Mouse (Mus musculus) liver, embryonic 16.5 days (tissue): ENCODE results near the gene Ttll11. TPM values are rescaled to one million over a fixed set of nuclear protein-coding genes. Genes with fewer than 3 reads are reported as not detected.

Source experiments
- ATAC-seq: fragments of 200-750 bp; cut with Nextera tagmentation; 2 replicates; pipeline ENCODE4 v1.8.0; 2017; ENCODE audit warnings: low read depth, mild to moderate bottlenecking, moderate number of reproducible peaks, moderate library complexity
- H3K27ac ChIP-seq: fragments of 300-500 bp; sonication (generic); 2 replicates; pipeline ENCODE4 v1.5.1; 2014; ENCODE audit warnings: mild to moderate bottlenecking, low read length
- H3K27me3 ChIP-seq: fragments of 300-500 bp; sonication (generic); 2 replicates; pipeline ENCODE4 v1.6.1; 2014; ENCODE audit warnings: low read depth, low read length, mixed read lengths; ENCODE audit not compliant: control insufficient read depth, insufficient read depth
- H3K36me3 ChIP-seq: fragments of 300-500 bp; sonication (generic); 2 replicates; pipeline ENCODE4 v1.6.1; 2014; ENCODE audit warnings: mild to moderate bottlenecking; ENCODE audit not compliant: control insufficient read depth, insufficient read depth
- H3K4me1 ChIP-seq: fragments of 300-500 bp; sonication (generic); 2 replicates; pipeline ENCODE4 v1.6.1; 2014; ENCODE audit warnings: low read depth, low read length, mixed read lengths; ENCODE audit not compliant: control insufficient read depth
- H3K4me2 ChIP-seq: fragments of 300-500 bp; sonication (generic); 2 replicates; pipeline ENCODE4 v1.6.1; 2014; ENCODE audit warnings: low read depth, low read length, mixed read lengths
- H3K4me3 ChIP-seq: fragments of 300-500 bp; sonication (generic); 2 replicates; pipeline ENCODE4 v1.5.1; 2014; ENCODE audit warnings: low read depth, mild to moderate bottlenecking, low read length
- H3K9ac ChIP-seq: fragments of 300-500 bp; sonication (generic); 2 replicates; pipeline ENCODE4 v1.6.1; 2014; ENCODE audit warnings: low read depth, low read length
- H3K9me3 ChIP-seq: fragments of 300-500 bp; sonication (generic); replicated peaks from 2 replicates; pipeline ENCODE4 v1.6.1; 2016; ENCODE audit warnings: low read length; ENCODE audit not compliant: control insufficient read depth
- WGBS: fragments of 180-500 bp; shearing (Covaris S2); extraction: QIAGEN DNeasy Blood & Tissue Kit; methylation state at CpG from one replicate; pipeline ENCODE4 v1.1.7; 2014; ENCODE audit not compliant: insufficient replicate concordance; 5-methylcytosine and 5-hydroxymethylcytosine counted together
- polyA plus RNA-seq: library from polyadenylated mRNA; unstranded; fragments of >200 nt; fragmentation: Nextera tagmentation; extraction: Ambion mirVana; gene quantifications from 2 replicates; pipeline ENCODE4 v1.2.1, GENCODE M21; 2015

Gene Ttll11
- polyA plus RNA-seq, 1 experiment from 2014 or later: 0.79 TPM

DNA sequence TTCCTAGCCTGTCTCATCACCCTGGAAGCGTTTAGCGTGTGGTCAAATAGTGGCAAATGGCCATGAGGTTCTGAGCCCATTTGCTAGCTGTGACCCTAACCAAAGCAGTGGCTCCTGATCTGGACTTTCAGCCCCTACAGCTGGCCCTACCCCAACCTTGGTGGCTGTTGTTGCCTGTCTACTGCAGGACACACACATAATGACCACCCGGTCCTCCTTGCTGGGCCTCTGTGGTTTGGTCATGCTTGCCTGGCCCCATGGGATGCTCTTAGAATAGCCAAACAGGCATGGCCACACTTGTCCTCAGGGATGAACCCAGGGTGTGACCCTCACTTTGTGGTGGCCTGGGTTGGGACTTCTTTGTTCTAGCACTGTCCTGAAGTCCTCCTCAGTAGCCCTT is 80.0 kb downstream of the Ttll11 start:
- no peak overlapping the region for H3K27ac ChIP-seq
- no peaks in the 10 kb centered on the region for H3K27me3 ChIP-seq
- H3K9me3 ChIP-seq: no peaks in the 10 kb centered on the region
- H3K9ac ChIP-seq: no peak overlapping the region
- WGBS: 75% methylated on average over 3 of the region's 3 CpGs
- no peak for ATAC-seq
- no peak overlapping the region for H3K4me3 ChIP-seq
- no peak overlapping the region for H3K4me2 ChIP-seq
- H3K4me1 ChIP-seq: no peaks in the 10 kb centered on the region
- H3K36me3 ChIP-seq: no peaks in the 10 kb centered on the region

DNA sequence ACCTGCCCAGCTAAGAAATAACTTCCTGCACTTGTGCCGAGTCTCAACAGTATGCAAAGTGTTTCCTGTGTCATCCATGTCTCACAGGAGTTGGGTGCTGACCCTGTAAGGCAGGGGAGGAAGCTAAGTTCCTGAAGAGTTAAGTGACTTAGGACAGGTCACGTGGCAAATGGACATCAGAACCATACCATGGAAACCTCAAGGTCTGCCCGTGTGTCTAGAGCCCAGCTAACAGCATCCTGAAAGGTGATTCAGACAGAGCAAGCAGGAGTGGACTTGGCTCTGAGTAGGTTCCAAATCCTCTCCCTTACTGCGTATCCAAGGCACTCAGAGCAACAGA is 80.6 kb downstream of the Ttll11 start:
- no peak overlapping the region for H3K4me2 ChIP-seq
- no peaks in the 10 kb centered on the region for H3K27me3 ChIP-seq
- no peaks in the 10 kb centered on the region for H3K4me1 ChIP-seq
- ATAC-seq: no peak
- no peak overlapping the region for H3K9ac ChIP-seq
- WGBS: 45% methylated on average over 4 of the region's 4 CpGs
- H3K36me3 ChIP-seq: no peaks in the 10 kb centered on the region
- H3K27ac ChIP-seq: no peak overlapping the region
- no peak overlapping the region for H3K4me3 ChIP-seq
- H3K9me3 ChIP-seq: no peaks in the 10 kb centered on the region

DNA sequence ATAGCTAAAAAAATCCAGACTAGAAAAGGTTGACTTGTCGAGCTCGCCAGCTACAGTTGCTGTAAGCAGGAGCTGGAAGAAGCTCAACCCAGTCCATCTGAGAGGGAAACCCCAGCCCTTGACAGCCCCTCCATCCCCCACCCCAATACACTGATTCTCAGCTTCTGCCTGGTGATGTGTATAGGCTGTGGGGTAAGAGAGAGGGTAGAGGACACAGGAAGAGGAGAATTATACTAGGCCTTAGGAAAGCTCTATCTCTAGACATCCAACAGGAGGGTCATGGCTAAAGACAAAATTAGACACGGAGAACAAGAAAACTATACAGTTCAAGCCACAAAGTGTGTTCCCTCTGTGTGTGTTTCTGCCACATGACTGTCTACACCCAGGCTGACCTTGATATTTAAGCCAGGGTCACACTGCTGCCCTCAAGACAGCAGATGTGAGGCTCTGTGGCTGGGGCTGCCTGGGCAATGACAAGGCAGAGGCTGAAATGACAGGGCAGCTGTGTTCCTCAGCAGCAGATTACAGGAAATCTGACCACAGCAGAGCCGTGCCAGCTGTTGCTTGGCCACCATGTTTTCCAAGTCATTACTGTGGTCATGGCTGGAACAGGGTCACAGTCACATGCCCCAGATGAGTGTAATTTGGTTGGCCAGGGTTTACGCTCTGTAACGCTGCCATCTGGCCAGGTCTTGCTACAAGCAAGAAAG is 81.1 kb downstream of the Ttll11 start:
- no peak overlapping the region for H3K27ac ChIP-seq
- no peaks in the 10 kb centered on the region for H3K36me3 ChIP-seq
- H3K27me3 ChIP-seq: no peaks in the 10 kb centered on the region
- 46% methylated on average over 6 of the region's 6 CpGs for WGBS
- no peak overlapping the region for H3K4me2 ChIP-seq
- no peak overlapping the region for H3K9ac ChIP-seq
- H3K9me3 ChIP-seq: no peaks in the 10 kb centered on the region
- H3K4me3 ChIP-seq: no peak overlapping the region
- ATAC-seq: peak; percentile 11; the same call in 1 of the 2 replicates
- H3K4me1 ChIP-seq: no peaks in the 10 kb centered on the region

DNA sequence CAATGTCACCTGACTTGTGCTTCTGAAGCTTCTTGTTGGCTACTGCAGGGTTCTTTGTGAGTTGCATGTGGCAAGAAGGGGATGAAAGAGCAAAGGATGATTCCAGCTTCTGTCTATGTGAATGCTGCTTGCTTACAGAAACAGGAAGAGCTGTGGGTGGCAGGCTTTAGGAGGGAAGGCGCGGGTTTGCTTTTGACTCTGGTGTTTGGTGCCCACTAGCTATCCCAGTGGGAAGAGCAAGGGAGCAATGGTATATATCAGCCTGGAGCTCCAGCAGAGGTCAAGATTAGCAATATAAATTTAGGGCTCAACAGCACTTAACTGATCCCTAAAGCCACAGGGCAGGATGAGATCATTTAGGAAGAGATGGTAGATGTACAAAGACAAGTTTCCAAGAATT is 82.6 kb downstream of the Ttll11 start:
- H3K36me3 ChIP-seq: no peaks in the 10 kb centered on the region
- no peak overlapping the region for H3K4me3 ChIP-seq
- no peak for ATAC-seq
- H3K9ac ChIP-seq: no peak overlapping the region
- WGBS: 58% methylated on average over 2 of the region's 2 CpGs
- no peaks in the 10 kb centered on the region for H3K27me3 ChIP-seq
- no peaks in the 10 kb centered on the region for H3K9me3 ChIP-seq
- no peak overlapping the region for H3K4me2 ChIP-seq
- no peak overlapping the region for H3K27ac ChIP-seq
- no peaks in the 10 kb centered on the region for H3K4me1 ChIP-seq

DNA sequence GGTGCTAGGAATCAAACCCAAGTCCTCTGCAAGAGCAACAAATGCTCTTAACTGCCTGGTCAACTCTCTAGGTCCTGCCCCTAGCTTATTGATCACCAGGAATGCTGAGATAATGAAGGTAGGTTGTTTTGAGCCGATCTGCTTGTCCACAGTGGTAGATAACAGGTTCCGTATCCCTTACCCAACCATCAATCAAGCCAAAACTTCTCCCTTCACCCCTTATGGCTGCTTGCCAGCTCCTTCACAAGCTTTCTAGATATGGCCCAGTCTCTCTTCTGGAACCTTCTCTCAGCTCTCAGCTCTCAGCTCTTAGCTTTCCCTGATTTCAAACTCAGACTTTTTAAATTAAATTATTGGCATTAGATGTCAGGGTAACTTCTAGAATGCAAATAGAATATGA is 85.2 kb downstream of the Ttll11 start:
- H3K9ac ChIP-seq: no peak overlapping the region
- H3K9me3 ChIP-seq: no peaks in the 10 kb centered on the region
- no peak overlapping the region for H3K4me3 ChIP-seq
- no peak overlapping the region for H3K4me2 ChIP-seq
- no peak for ATAC-seq
- 25% methylated on average over 2 of the region's 2 CpGs for WGBS
- H3K27ac ChIP-seq: no peak overlapping the region
- no peaks in the 10 kb centered on the region for H3K27me3 ChIP-seq
- no peaks in the 10 kb centered on the region for H3K36me3 ChIP-seq
- no peaks in the 10 kb centered on the region for H3K4me1 ChIP-seq

DNA sequence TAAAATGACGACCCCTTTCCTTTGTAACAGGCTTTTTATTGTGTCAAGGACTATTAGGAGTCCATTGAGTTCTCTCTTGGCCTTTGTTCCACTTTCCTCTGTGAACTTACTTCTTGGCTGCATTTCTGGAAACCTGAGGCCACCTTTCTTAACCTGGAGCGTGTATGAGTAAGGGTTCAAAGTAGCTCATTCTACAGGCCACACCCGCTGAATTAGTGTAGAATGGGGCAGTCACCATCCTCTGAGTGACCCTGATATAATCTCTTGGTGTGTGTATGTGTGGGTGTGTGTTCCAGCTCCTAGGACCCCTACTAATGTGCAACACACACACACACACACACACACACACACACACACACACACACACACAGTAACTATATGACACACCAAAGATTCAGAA is 89.1 kb downstream of the Ttll11 start:
- Histone ChIP-seq H3K4me3 (no peak overlapping the region), H3K4me1 (no peaks in the 10 kb centered on the region), H3K27ac (no peak overlapping the region), H3K27me3 (no peaks in the 10 kb centered on the region), H3K36me3 (no peaks in the 10 kb centered on the region), H3K4me2 (no peak overlapping the region), H3K9ac (no peak overlapping the region), H3K9me3 (no peaks in the 10 kb centered on the region)
- WGBS: 66% methylated on average over 3 of the region's 3 CpGs
- ATAC-seq: no peak

DNA sequence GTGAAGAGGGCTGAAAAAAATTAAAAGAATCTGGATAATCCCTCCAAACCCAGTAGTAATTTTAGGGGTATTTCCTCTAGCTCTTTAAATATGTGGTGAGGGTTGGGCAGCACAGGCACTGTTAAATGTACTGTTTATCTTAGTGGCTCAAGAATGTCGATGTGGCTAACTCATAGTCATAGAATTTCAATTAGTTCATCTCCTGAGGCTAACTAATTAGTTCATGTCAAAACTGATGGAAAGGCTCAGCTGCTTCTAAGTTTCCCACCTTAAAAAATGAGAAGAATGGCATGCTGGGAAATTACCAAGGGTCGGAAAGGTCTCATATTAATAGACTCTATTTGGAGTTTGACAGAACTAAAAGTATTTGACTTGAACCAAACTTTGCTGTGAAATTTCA is 89.9 kb downstream of the Ttll11 start:
- WGBS: 65% methylated on average over 2 of the region's 2 CpGs
- ATAC-seq: no peak

DNA sequence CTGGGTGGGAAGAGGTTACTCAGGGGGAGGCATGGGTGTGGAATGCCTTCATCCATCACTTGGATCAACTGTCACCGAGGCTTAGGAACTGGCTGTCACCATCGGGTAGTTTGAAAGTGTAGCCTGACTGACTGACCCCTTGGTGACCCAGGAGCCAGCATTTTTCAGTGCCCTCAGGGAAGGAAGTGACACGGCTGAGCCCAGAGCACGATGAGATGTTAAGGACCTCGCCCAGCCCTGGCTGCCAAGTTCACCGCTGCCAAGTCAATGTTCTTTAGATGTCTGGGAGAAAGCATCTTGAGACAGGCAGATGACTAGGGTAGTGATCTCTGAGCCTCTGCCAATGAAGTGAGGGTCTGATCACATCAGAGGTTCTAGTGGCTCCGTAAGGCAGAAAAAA is 95.4 kb downstream of the Ttll11 start:
- no peak for ATAC-seq
- Histone ChIP-seq H3K27me3 (no peaks in the 10 kb centered on the region), H3K27ac (no peak overlapping the region), H3K4me2 (no peak overlapping the region), H3K9ac (no peak overlapping the region), H3K9me3 (no peaks in the 10 kb centered on the region), H3K4me3 (no peak overlapping the region), H3K4me1 (no peaks in the 10 kb centered on the region), H3K36me3 (no peaks in the 10 kb centered on the region)
- WGBS: 29% methylated on average over 7 of the region's 7 CpGs

More for the DNA sequence above, 89.9 kb downstream of the Ttll11 start:
- no peaks in the 10 kb centered on the region for H3K36me3 ChIP-seq
- H3K4me2 ChIP-seq: no peak overlapping the region
- H3K27ac ChIP-seq: no peak overlapping the region
- H3K9me3 ChIP-seq: no peaks in the 10 kb centered on the region
- H3K4me3 ChIP-seq: no peak overlapping the region
- no peak overlapping the region for H3K9ac ChIP-seq
- H3K4me1 ChIP-seq: no peaks in the 10 kb centered on the region
- no peaks in the 10 kb centered on the region for H3K27me3 ChIP-seq

DNA sequence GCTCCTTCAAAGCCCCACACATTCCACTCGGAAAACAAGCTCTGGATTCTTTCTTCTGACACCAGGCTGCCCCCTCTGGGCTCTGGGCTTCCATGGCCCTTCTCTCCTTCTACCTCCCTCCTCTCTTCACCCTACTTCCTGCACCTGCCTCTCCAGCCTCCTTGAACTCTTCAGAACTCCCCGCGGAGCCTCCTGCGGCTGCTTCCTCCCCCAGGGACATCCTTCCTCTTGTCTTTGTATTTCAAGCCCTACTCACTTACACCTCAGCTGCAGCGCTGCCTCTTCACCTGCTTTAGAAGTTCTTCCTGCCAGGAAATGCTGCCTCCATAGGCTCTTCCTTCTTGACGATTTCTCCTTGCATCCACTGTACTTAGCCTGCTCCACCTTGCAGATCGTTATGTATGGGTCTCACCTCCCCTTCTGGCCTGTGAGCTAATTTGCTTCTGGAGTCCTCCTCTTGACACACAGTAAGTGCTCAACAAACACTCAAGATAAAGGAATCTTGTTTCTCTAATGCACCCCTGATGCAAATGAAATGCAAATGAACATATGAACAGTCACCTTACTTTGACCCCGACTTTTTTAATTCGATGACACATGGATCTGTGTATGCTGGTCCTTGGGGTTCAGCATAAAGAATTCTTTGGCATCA is 97.3 kb downstream of the Ttll11 start:
- 21% methylated on average over 9 of the region's 9 CpGs for WGBS
- Histone ChIP-seq H3K27me3 (no peaks in the 10 kb centered on the region), H3K36me3 (no peaks in the 10 kb centered on the region), H3K9ac (no peak overlapping the region), H3K9me3 (no peaks in the 10 kb centered on the region), H3K27ac (no peak overlapping the region), H3K4me3 (no peak overlapping the region), H3K4me1 (no peaks in the 10 kb centered on the region), H3K4me2 (no peak overlapping the region)
- ATAC-seq: no peak
